Mouse (Mus musculus) liver, embryonic 14.5 days (tissue): ENCODE measurements around the gene Otub2. TPM values are rescaled to one million over a fixed set of nuclear protein-coding genes. Genes with fewer than 3 reads are reported as not detected.

Experiments used
- ATAC-seq: fragments of 200-750 bp; cut with Nextera tagmentation; 2 replicates; pipeline ENCODE4 v1.8.0; 2017; ENCODE audit warnings: moderate number of reproducible peaks, mild to moderate bottlenecking, moderate library complexity; ENCODE audit not compliant: insufficient read depth
- DNase-seq, 3 experiments: peaks; one replicate each; pipeline ENCODE4 v3.0.0-alpha.2; 2012 to 2013; ENCODE audit warnings: low read depth in 3 of 3, low spot score in 3 of 3
- H3K27ac ChIP-seq: fragments of 300-500 bp; sonication (generic); 2 replicates; pipeline ENCODE4 v1.5.1; 2014; ENCODE audit warnings: moderate library complexity, mild to moderate bottlenecking, control low read depth, inconsistent platforms
- H3K27me3 ChIP-seq: fragments of 300-500 bp; sonication (generic); 2 replicates; pipeline ENCODE4 v1.6.1; 2014; ENCODE audit warnings: mild to moderate bottlenecking, low read length, moderate library complexity; ENCODE audit not compliant: control insufficient read depth, insufficient read depth
- H3K36me3 ChIP-seq: fragments of 300-500 bp; sonication (generic); replicated peaks from 2 replicates; pipeline ENCODE4 v1.6.1; 2014; ENCODE audit warnings: low read depth; ENCODE audit not compliant: control insufficient read depth, insufficient read depth
- H3K4me1 ChIP-seq, 2 experiments: fragments of 200-500 bp in 1 of 2; fragments of 300-500 bp in 1 of 2; sonication (generic) in 1 of 2; replicated peaks; 2 replicates each; pipeline ENCODE4 v1.6.1; 2012 to 2014; ENCODE audit warnings: antibody characterized with exemption in 1 of 2, inconsistent platforms in 1 of 2, low read length in 1 of 2; ENCODE audit not compliant: control insufficient read depth in 2 of 2, insufficient read depth in 2 of 2
- H3K4me2 ChIP-seq: fragments of 300-500 bp; sonication (generic); 2 replicates; pipeline ENCODE4 v1.6.1; 2014; ENCODE audit warnings: low read depth, mild to moderate bottlenecking, control low read depth, moderate library complexity
- H3K4me3 ChIP-seq, 2 experiments: fragments of 200-500 bp in 1 of 2; fragments of 300-500 bp in 1 of 2; sonication (generic) in 1 of 2; 2 replicates each; pipeline ENCODE4 v1.5.1; 2012 to 2014; ENCODE audit warnings: low read depth in 2 of 2, low read length in 2 of 2, mild to moderate bottlenecking in 2 of 2, control low read depth in 1 of 2, inconsistent platforms in 1 of 2, moderate library complexity in 1 of 2; ENCODE audit not compliant: insufficient read depth in 1 of 2
- H3K9ac ChIP-seq: fragments of 300-500 bp; sonication (generic); replicated peaks from 2 replicates; pipeline ENCODE4 v1.6.1; 2014; ENCODE audit warnings: mild to moderate bottlenecking, control low read depth, moderate library complexity
- H3K9me3 ChIP-seq: fragments of 300-500 bp; sonication (generic); 2 replicates; pipeline ENCODE4 v1.6.1; 2016; ENCODE audit warnings: low read length, mixed read lengths; ENCODE audit not compliant: control insufficient read depth
- CTCF ChIP-seq: IDR thresholded peaks from 2 replicates; pipeline ENCODE4 v1.5.1; 2016; ENCODE audit warnings: antibody characterized with exemption, low read depth, control low read depth
- EP300 ChIP-seq: IDR thresholded peaks from 2 replicates; pipeline ENCODE4 v1.6.1; 2016; ENCODE audit warnings: antibody characterized with exemption, low read depth
- WGBS: fragments of 180-500 bp; shearing (Covaris S2); extraction: QIAGEN DNeasy Blood & Tissue Kit; methylation state at CpG from one replicate; pipeline ENCODE4 v1.1.7; 2014; ENCODE audit not compliant: insufficient replicate concordance; 5-methylcytosine and 5-hydroxymethylcytosine counted together
- polyA plus RNA-seq, 2 experiments: library from polyadenylated mRNA; depleted of rRNA in 1 of 2; stranded (reverse) in 1 of 2; unstranded in 1 of 2; fragments of >200 nt; fragmentation: Nextera tagmentation in 1 of 2; extraction: Ambion mirVana in 1 of 2; gene quantifications; 2 replicates each; pipeline versions ENCODE4 v1.2.1 to v1.2.3; 2012 to 2014

Gene Otub2
- polyA plus RNA-seq, 2 experiments, result 13.3 to 20.0 TPM

GRCm38 (mm10) chr12:103395486-103396275 is 7.2 kb downstream of the Otub2 start:
- whole genome bisulfite sequencing, result 78% methylated on average over 12 of the region's 12 CpGs
- Histone ChIP-seq H3K27me3 (no peaks in the 10 kb centered on the region), H3K4me2 (no peak overlapping the region), H3K4me3 (no peak overlapping the region), H3K9ac (no peak overlapping the region), H3K4me1 (peaks cover 32 to 43% of the 10 kb centered on the region in 2 experiments), H3K36me3 (peaks cover 16% of the 10 kb centered on the region), H3K27ac (peak overlapping the region; percentile 5), H3K9me3 (no peaks in the 10 kb centered on the region)
- ATAC-seq, result no peak
- no peak for DNase-seq
- TF ChIP-seq EP300 (no peak), CTCF (no peak)

GRCm38 (mm10) chr12:103396751-103397150 is 8.3 kb downstream of the Otub2 start:
- Histone ChIP-seq H3K4me2 (no peak overlapping the region), H3K27me3 (no peaks in the 10 kb centered on the region), H3K36me3 (peaks cover 24% of the 10 kb centered on the region), H3K4me1 (peaks cover 29 to 34% of the 10 kb centered on the region in 2 experiments), H3K9me3 (no peaks in the 10 kb centered on the region), H3K4me3 (no peak overlapping the region), H3K9ac (no peak overlapping the region), H3K27ac (no peak overlapping the region)
- ATAC-seq (no peak), DNase-seq (no peak)
- TF ChIP-seq EP300, result no peak
- no peak for TF ChIP-seq CTCF
- WGBS, result 81% methylated on average over 7 of the region's 7 CpGs

GRCm38 (mm10) chr12:103404131-103404530 is 15.6 kb downstream of the Otub2 start:
- Histone ChIP-seq H3K4me2 (no peak overlapping the region), H3K27me3 (no peaks in the 10 kb centered on the region), H3K36me3 (peaks cover 87% of the 10 kb centered on the region), H3K9ac (no peak overlapping the region), H3K27ac (no peak overlapping the region), H3K4me3 (no peak overlapping the region), H3K4me1 (no peaks in the 10 kb centered on the region), H3K9me3 (no peaks in the 10 kb centered on the region)
- TF ChIP-seq EP300 (no peak), CTCF (no peak)
- DNase-seq (no peak), ATAC-seq (no peak)
- 86% methylated on average over 18 of the region's 18 CpGs for WGBS

- Histone ChIP-seq H3K36me3 (peaks cover 83% of the 10 kb centered on the region), H3K27me3 (no peaks in the 10 kb centered on the region), H3K9me3 (no peaks in the 10 kb centered on the region), H3K9ac (no peak within 1 kb of the TSS), H3K4me1 (no peaks in the 10 kb centered on the region), H3K27ac (no peak within 1 kb of the TSS), H3K4me2 (no peak within 1 kb of the TSS), H3K4me3 (no peak within 1 kb of the TSS)
- DNase-seq, result no peak
- WGBS, result 89% methylated on average over 4 of the region's 4 CpGs
- no peak for ATAC-seq
- no peak for TF ChIP-seq EP300
- no peak for TF ChIP-seq CTCF
Observed at GRCm38 (mm10) chr12:103407720-103408119, 19.2 kb downstream of the Otub2 start, which contains the start of gene 9330161L09Rik. TSS of gene 9330161L09Rik (minus strand) at chr12:103407820.

- Histone ChIP-seq H3K27ac (no peak overlapping the region), H3K27me3 (no peaks in the 10 kb centered on the region), H3K9me3 (no peaks in the 10 kb centered on the region), H3K9ac (no peak overlapping the region), H3K4me2 (no peak overlapping the region), H3K4me1 (no peaks in the 10 kb centered on the region), H3K4me3 (no peak overlapping the region), H3K36me3 (peaks cover 83% of the 10 kb centered on the region)
- ATAC-seq (no peak), DNase-seq (no peak)
- no peak for TF ChIP-seq CTCF
- no peak for TF ChIP-seq EP300
- 88% methylated on average over 10 of the region's 10 CpGs for WGBS
Observed at GRCm38 (mm10) chr12:103408144-103408543, 19.7 kb downstream of the Otub2 start.
